Mouse (Mus musculus): Measurements from ENCODE around the gene Tmem88.

DNA sequence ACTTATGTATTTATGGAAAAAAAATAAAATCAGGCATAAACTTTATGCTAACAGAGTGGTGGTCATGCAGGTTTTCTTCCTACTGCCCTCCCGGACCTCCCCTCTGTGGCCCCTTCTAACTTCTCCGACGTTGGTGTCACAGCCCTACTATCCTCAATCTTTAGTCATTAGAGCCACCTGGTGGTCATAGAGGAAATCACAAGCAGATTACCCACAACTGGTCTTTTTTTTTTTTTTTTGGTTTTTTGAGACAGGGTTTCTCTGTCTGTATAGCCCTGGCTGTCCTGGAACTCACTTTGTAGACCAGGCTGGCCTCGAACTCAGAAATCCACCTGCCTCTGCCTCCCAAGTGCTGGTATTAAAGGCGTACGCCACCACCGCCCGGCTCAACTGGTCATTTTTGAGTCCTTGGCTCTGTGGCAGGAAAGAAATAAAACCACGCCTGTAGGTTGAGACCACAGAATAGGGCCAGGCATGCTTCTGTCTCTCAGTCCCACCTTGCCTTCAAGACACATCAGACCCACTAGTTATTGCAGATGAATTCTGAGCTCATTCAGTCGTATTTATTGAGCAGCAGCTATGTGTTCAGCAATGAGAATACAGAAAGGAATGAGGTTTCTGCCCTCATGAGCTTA is 7.5 kb downstream of the Tmem88 start:
- TF ChIP-seq CTCF (IDR thresholded peaks at IDR 0.05; ENCODE audit: borderline replicate concordance, control insufficient read depth, extremely low read depth, insufficient read depth, low read length, poor library complexity) (no peak), POLR2A (IDR thresholded peaks at IDR 0.05; ENCODE audit: control insufficient read depth, extremely low read depth, insufficient read depth, low read length, poor library complexity) (no peak)

All from thymus, adult 2 months (tissue).